ENCODE assay signal across 8 mouse cellular contexts in genomic region chrX:136290817-136291281, GRCm38 (mm10). TPM values are rescaled to one million over a fixed set of nuclear protein-coding genes. Genes with fewer than 3 reads are reported as not detected.
DNase-seq lines count a peak whose midpoint lies in the region; ATAC-seq lines count a peak whose summit lies in the region.

No protein-coding gene starts in this region.

- intact Hi-C loops in left cerebral cortex, postnatal 4 days (cut with DNase I): no loop called here

- peak; percentile 96 for ATAC-seq in frontal cortex, adult (ENCODE audit: low TSS enrichment)

- DNase-seq in ES-CJ7 (ENCODE audit: low read depth, low spot score) (peak; percentile 67), ZHBTc4 (ENCODE audit: low read depth, low spot score) (peak; percentile 48)
- DNase-seq in left cerebral cortex, postnatal 4 days: peak; percentile 46
- DNase-seq in right cerebral cortex, postnatal 10 days (ENCODE audit: low spot score in 2 of 2): peak; percentile 58 to 79
- DNase-seq in thymus, postnatal 36 days: no peak
- no peak for DNase-seq in spleen, postnatal 10 days (ENCODE audit: low spot score in 2 of 2)
- DNase-seq in thymus, postnatal 14 days: no peak

RNA-seq across cellular contexts. Expression of gene Bex3, which starts 20.8 kb away (rescaled TPM):
- 100 to 1,000 TPM; 315 to 358 TPM for total RNA-seq in left cerebral cortex, postnatal 4 days (2021)

RNA-seq across cellular contexts. Expression of gene Tceal9, which starts 46.0 kb away (rescaled TPM):
- total RNA-seq in left cerebral cortex, postnatal 4 days (2021): 100 to 1,000 TPM; 129 to 130 TPM

Comparison
In these comparisons a context has a peak if more than half of its experiments do, and no peak if none do; other contexts are left out.
1. DNase-seq: peak in ES-CJ7 (single experiment), ZHBTc4 (single experiment), left cerebral cortex, postnatal 4 days (single experiment) and right cerebral cortex, postnatal 10 days (2 of 2); none in thymus, postnatal 36 days (0 of 2), spleen, postnatal 10 days (0 of 2) and thymus, postnatal 14 days (single experiment).